Mouse (Mus musculus): Measurements from ENCODE around the gene Ppp1r17. TPM values are rescaled to one million over a fixed set of nuclear protein-coding genes. Genes with fewer than 3 reads are reported as not detected.

Gene Ppp1r17
- polyA plus RNA-seq, 1 experiment: not detected

DNA sequence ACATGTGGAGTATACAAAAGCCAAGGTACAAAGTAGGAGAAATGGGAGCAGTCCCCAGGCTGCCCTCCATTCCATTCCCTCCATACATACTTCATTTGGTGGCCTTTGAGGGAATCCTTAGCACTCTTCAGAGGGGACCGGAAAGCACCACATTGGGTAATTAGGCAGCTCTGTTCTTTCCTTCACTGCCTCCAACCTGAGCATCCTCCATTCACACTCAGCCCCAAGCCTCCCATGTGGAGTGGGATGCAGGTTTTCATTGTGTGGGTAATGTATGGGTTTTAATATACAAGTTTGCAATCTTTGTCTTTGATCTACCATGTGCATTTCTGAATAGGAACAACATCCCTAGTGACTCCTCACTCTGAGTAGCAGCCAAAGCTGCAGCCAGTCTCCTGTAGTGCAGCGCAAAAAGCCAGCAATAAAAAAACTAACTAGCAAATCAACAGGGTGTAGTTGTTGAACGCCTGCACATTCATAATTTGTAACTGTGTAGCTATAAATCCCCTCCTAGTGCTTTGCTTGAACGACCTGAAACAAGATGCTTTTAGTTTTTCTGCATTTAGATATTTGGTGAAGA, 22.3 kb downstream of the Ppp1r17 start:
- Histone ChIP-seq H3K36me3 (ENCODE audit: control insufficient read depth, insufficient read depth, low read length, poor library complexity, severe bottlenecking) (no peaks in the 10 kb centered on the region), H3K9ac (ENCODE audit: low read depth, poor library complexity, severe bottlenecking) (no peak overlapping the region), H3K27ac (ENCODE audit: insufficient read depth, low read length) (no peak overlapping the region), H3K9me3 (replicated peaks; ENCODE audit: control insufficient read depth, insufficient read depth, low read length, poor library complexity, severe bottlenecking) (no peaks in the 10 kb centered on the region), H3K27me3 (ENCODE audit: control insufficient read depth, insufficient read depth, low read length, poor library complexity, severe bottlenecking) (no peaks in the 10 kb centered on the region), H3K4me1 (ENCODE audit: control insufficient read depth, insufficient read depth, low read length) (no peaks in the 10 kb centered on the region), H3K4me3 (ENCODE audit: low read depth, low read length) (no peak overlapping the region)
- TF ChIP-seq POLR2A (IDR thresholded peaks at IDR 0.05; ENCODE audit: insufficient read depth, low read length) (no peak), EP300 (IDR thresholded peaks at IDR 0.05; ENCODE audit: insufficient read depth, low read depth, low read length) (no peak), CTCF (IDR thresholded peaks at IDR 0.05; ENCODE audit: low read depth, low read length) (no peak)

DNA sequence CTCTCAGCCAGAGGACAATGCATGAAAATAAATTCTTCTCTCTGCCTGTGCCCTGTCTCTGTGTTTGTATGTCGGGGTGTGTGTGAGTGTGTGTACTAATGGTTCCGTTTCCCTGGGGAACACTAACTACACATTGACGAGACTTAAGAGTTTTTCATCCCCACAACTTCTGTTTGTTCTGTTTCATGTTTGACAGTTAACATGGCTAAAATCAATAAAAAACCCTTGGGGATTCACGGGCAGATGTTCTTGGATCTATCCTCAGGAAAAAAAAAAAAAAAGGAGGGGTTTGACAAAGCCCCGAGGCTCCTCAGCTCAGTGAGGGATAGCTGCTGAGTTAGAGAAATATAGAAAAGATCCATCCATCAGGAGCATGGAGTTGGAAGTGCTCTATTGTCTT, 27.0 kb downstream of the Ppp1r17 start:
- Histone ChIP-seq H3K4me1 (ENCODE audit: control insufficient read depth, insufficient read depth, low read length) (no peaks in the 10 kb centered on the region), H3K9ac (ENCODE audit: low read depth, poor library complexity, severe bottlenecking) (no peak overlapping the region), H3K27ac (ENCODE audit: insufficient read depth, low read length) (no peak overlapping the region), H3K9me3 (replicated peaks; ENCODE audit: control insufficient read depth, insufficient read depth, low read length, poor library complexity, severe bottlenecking) (no peaks in the 10 kb centered on the region), H3K27me3 (ENCODE audit: control insufficient read depth, insufficient read depth, low read length, poor library complexity, severe bottlenecking) (no peaks in the 10 kb centered on the region), H3K4me3 (ENCODE audit: low read depth, low read length) (no peak overlapping the region), H3K36me3 (ENCODE audit: control insufficient read depth, insufficient read depth, low read length, poor library complexity, severe bottlenecking) (no peaks in the 10 kb centered on the region)
- TF ChIP-seq EP300 (IDR thresholded peaks at IDR 0.05; ENCODE audit: insufficient read depth, low read depth, low read length) (no peak), POLR2A (IDR thresholded peaks at IDR 0.05; ENCODE audit: insufficient read depth, low read length) (no peak), CTCF (IDR thresholded peaks at IDR 0.05; ENCODE audit: low read depth, low read length) (no peak)

- Histone ChIP-seq H3K27me3 (ENCODE audit: control insufficient read depth, insufficient read depth, low read length, poor library complexity, severe bottlenecking) (no peaks in the 10 kb centered on the region), H3K4me1 (ENCODE audit: control insufficient read depth, insufficient read depth, low read length) (no peaks in the 10 kb centered on the region), H3K36me3 (ENCODE audit: control insufficient read depth, insufficient read depth, low read length, poor library complexity, severe bottlenecking) (no peaks in the 10 kb centered on the region), H3K9ac (ENCODE audit: low read depth, poor library complexity, severe bottlenecking) (no peak overlapping the region), H3K27ac (ENCODE audit: insufficient read depth, low read length) (no peak overlapping the region), H3K4me3 (ENCODE audit: low read depth, low read length) (no peak overlapping the region), H3K9me3 (replicated peaks; ENCODE audit: control insufficient read depth, insufficient read depth, low read length, poor library complexity, severe bottlenecking) (no peaks in the 10 kb centered on the region)
- TF ChIP-seq EP300 (IDR thresholded peaks at IDR 0.05; ENCODE audit: insufficient read depth, low read depth, low read length): no peak
- TF ChIP-seq POLR2A (IDR thresholded peaks at IDR 0.05; ENCODE audit: insufficient read depth, low read length): no peak
These were observed 27.4 kb downstream of the Ppp1r17 start for GRCm38 (mm10) chr6:56044716-56045115.

DNA sequence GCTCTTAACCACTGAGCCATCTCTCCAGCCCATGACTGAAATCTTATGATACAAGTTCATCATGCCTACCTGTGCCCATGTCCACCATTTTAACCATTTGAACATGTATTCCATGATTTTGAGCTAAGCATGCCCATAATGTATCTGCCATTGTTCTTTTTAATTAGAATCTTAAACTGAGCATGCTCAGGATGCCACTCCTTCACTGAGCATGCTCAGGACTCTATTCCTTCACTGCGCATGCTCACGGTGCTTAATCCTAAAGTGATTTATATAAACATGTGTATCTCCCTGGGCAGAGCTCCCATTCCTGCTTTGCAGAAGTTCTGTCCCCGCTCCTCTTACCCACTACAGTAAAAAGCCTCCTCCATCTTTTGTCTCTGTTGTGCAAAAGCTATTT, 31.3 kb downstream of the Ppp1r17 start:
- TF ChIP-seq POLR2A (IDR thresholded peaks at IDR 0.05; ENCODE audit: insufficient read depth, low read length): no peak
- TF ChIP-seq CTCF (IDR thresholded peaks at IDR 0.05; ENCODE audit: low read depth, low read length): no peak
- TF ChIP-seq EP300 (IDR thresholded peaks at IDR 0.05; ENCODE audit: insufficient read depth, low read depth, low read length): no peak
- Histone ChIP-seq H3K9ac (ENCODE audit: low read depth, poor library complexity, severe bottlenecking) (no peak overlapping the region), H3K4me1 (ENCODE audit: control insufficient read depth, insufficient read depth, low read length) (no peaks in the 10 kb centered on the region), H3K36me3 (ENCODE audit: control insufficient read depth, insufficient read depth, low read length, poor library complexity, severe bottlenecking) (no peaks in the 10 kb centered on the region), H3K27me3 (ENCODE audit: control insufficient read depth, insufficient read depth, low read length, poor library complexity, severe bottlenecking) (no peaks in the 10 kb centered on the region), H3K9me3 (replicated peaks; ENCODE audit: control insufficient read depth, insufficient read depth, low read length, poor library complexity, severe bottlenecking) (no peaks in the 10 kb centered on the region), H3K4me3 (ENCODE audit: low read depth, low read length) (no peak overlapping the region), H3K27ac (ENCODE audit: insufficient read depth, low read length) (no peak overlapping the region)

- Histone ChIP-seq H3K36me3 (ENCODE audit: control insufficient read depth, insufficient read depth, low read length, poor library complexity, severe bottlenecking) (no peaks in the 10 kb centered on the region), H3K27me3 (ENCODE audit: control insufficient read depth, insufficient read depth, low read length, poor library complexity, severe bottlenecking) (no peaks in the 10 kb centered on the region), H3K4me3 (ENCODE audit: low read depth, low read length) (no peak overlapping the region), H3K9ac (ENCODE audit: low read depth, poor library complexity, severe bottlenecking) (no peak overlapping the region), H3K27ac (ENCODE audit: insufficient read depth, low read length) (no peak overlapping the region), H3K4me1 (ENCODE audit: control insufficient read depth, insufficient read depth, low read length) (no peaks in the 10 kb centered on the region), H3K9me3 (replicated peaks; ENCODE audit: control insufficient read depth, insufficient read depth, low read length, poor library complexity, severe bottlenecking) (no peaks in the 10 kb centered on the region)
- TF ChIP-seq POLR2A (IDR thresholded peaks at IDR 0.05; ENCODE audit: insufficient read depth, low read length) (no peak), EP300 (IDR thresholded peaks at IDR 0.05; ENCODE audit: insufficient read depth, low read depth, low read length) (no peak), CTCF (IDR thresholded peaks at IDR 0.05; ENCODE audit: low read depth, low read length) (no peak)
These were observed 31.8 kb downstream of the Ppp1r17 start for GRCm38 (mm10) chr6:56049104-56049503.

GRCm38 (mm10) chr6:56063736-56064135, 46.4 kb downstream of the Ppp1r17 start:
- Histone ChIP-seq H3K27ac (ENCODE audit: insufficient read depth, low read length) (no peak overlapping the region), H3K9me3 (replicated peaks; ENCODE audit: control insufficient read depth, insufficient read depth, low read length, poor library complexity, severe bottlenecking) (0 out of 2 replicates have a peak, but pooled peaks cover 3% of the 10 kb centered on the region), H3K4me1 (ENCODE audit: control insufficient read depth, insufficient read depth, low read length) (no peaks in the 10 kb centered on the region), H3K27me3 (ENCODE audit: control insufficient read depth, insufficient read depth, low read length, poor library complexity, severe bottlenecking) (no peaks in the 10 kb centered on the region), H3K36me3 (ENCODE audit: control insufficient read depth, insufficient read depth, low read length, poor library complexity, severe bottlenecking) (no peaks in the 10 kb centered on the region), H3K9ac (ENCODE audit: low read depth, poor library complexity, severe bottlenecking) (no peak overlapping the region), H3K4me3 (ENCODE audit: low read depth, low read length) (no peak overlapping the region)
- TF ChIP-seq POLR2A (IDR thresholded peaks at IDR 0.05; ENCODE audit: insufficient read depth, low read length): no peak
